ENCODE assay signal across 17 mouse cellular contexts in the genomic region with DNA sequence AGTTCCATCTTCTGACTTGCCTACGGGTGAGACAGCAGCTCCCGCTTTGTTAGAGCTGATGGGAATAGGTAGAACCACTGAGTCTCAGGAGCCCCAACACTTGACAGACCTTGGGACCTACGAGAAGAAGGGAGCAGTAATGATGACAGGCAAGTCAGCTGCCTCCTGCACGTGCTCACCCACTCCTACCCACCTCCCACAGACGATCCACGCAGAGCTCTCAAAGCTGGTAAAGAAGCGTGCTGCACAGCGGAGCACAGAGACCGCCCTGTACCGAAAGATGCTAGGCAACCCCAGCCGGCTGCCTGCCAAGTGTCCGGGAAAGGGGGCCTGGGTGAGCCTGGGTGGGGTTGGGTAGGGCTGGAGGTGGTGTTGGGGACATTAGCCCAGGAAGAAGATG.
"Had no signal": no experiment of that assay in that cellular context is flagged by ENCODE, and none has a peak within 500 bp of the region (broad histone marks: within the 10 kb centered on the region; RNA-seq: fewer than 3 reads in every experiment).

No protein-coding gene starts in this region.

- DNase-seq: kidney, adult 11 months; kidney, adult 9 months; kidney, postnatal 14 days; layer of hippocampus, adult 9-11 months; layer of hippocampus, postnatal 36 days; lung, adult 2 months; lung, postnatal 10 days; lung, postnatal 4 days; retina, postnatal 1 day; spleen, adult 18-20 months; thymus, adult 18-20 months; thymus, postnatal 14 days had no signal

- H3K27me3 ChIP-seq: limb, embryonic 15.5 days; midbrain, embryonic 12.5 days; neural tube, embryonic 13.5 days had no signal

- H3K9me3 ChIP-seq: limb, embryonic 15.5 days; midbrain, embryonic 12.5 days; neural tube, embryonic 13.5 days had no signal

- H3K4me2 ChIP-seq: limb, embryonic 15.5 days; midbrain, embryonic 12.5 days; neural tube, embryonic 13.5 days had no signal

- H3K4me3 ChIP-seq: limb, embryonic 15.5 days; midbrain, embryonic 12.5 days; neural tube, embryonic 13.5 days had no signal

- H3K27ac ChIP-seq: limb, embryonic 15.5 days; liver, embryonic 14.5 days; midbrain, embryonic 12.5 days; neural tube, embryonic 13.5 days had no signal

- ATAC-seq: midbrain, embryonic 16.5 days had no signal

- H3K9ac ChIP-seq: limb, embryonic 15.5 days; liver, embryonic 14.5 days; midbrain, embryonic 12.5 days; neural tube, embryonic 13.5 days had no signal
